Comparison of ENCODE assay signal across 9 mouse cellular contexts in genomic region chr16:46022189-46022928, GRCm38 (mm10). TPM values are rescaled to one million over a fixed set of nuclear protein-coding genes. Genes with fewer than 3 reads are reported as not detected.
DNase-seq lines count a peak whose midpoint lies in the region; ATAC-seq and TF ChIP-seq lines count a peak whose summit lies in the region.
"Had no signal": no experiment of that assay in that cellular context is flagged by ENCODE, and none has a peak within 500 bp of the region (broad histone marks: within the 10 kb centered on the region; RNA-seq: fewer than 3 reads in every experiment).

No protein-coding gene starts in this region.

- no peaks in the 10 kb centered on the region for H3K4me1 ChIP-seq in ES-E14 (ENCODE audit: control insufficient read depth in 2 of 2, insufficient read depth in 2 of 2, low read length in 2 of 2, poor library complexity in 1 of 2)
- H3K4me1 ChIP-seq in bone marrow macrophage, adult 2 months (ENCODE audit: control insufficient read depth, insufficient read depth, low read length) = no peaks in the 10 kb centered on the region
- no peaks in the 10 kb centered on the region for H3K4me1 ChIP-seq in embryonic fibroblast, embryonic 13.5 days (ENCODE audit: control insufficient read depth, insufficient read depth, low read length)
- no peaks in the 10 kb centered on the region for H3K4me1 ChIP-seq in lung, embryonic 16.5 days (replicated peaks; ENCODE audit: control insufficient read depth, insufficient read depth, low read length)

- H3K4me3 ChIP-seq in ES-E14 (ENCODE audit: insufficient read depth in 1 of 2, low read depth in 1 of 2, low read length in 2 of 2, poor library complexity in 1 of 2, severe bottlenecking in 1 of 2) = no peak overlapping the region
- no peak overlapping the region for H3K4me3 ChIP-seq in bone marrow macrophage, adult 2 months (ENCODE audit: insufficient read depth, low read length)
- H3K4me3 ChIP-seq in embryonic fibroblast, embryonic 13.5 days (ENCODE audit: insufficient read depth, low read length) = no peak overlapping the region
- H3K4me3 ChIP-seq in lung, embryonic 16.5 days (ENCODE audit: low read length) = no peak overlapping the region
- H3K4me3 ChIP-seq: limb, embryonic 15.5 days had no signal

- no peak for TF ChIP-seq POLR2A in bone marrow macrophage, adult 2 months (IDR thresholded peaks at IDR 0.05; ENCODE audit: borderline replicate concordance, low read depth, low read length)
- TF ChIP-seq POLR2A in embryonic fibroblast, embryonic 13.5 days (IDR thresholded peaks at IDR 0.05; ENCODE audit: low read depth, low read length) = no peak

- no peak overlapping the region for H3K9ac ChIP-seq in ES-E14 (ENCODE audit: insufficient read depth, low read depth, low read length, poor library complexity, severe bottlenecking)
- no peak overlapping the region for H3K9ac ChIP-seq in lung, embryonic 16.5 days (ENCODE audit: low read length)
- H3K9ac ChIP-seq: limb, embryonic 15.5 days had no signal

- 37% methylated on average over 5 of the region's 5 CpGs for WGBS in lung, embryonic 16.5 days

- H3K27ac ChIP-seq in ES-E14 (ENCODE audit: insufficient read depth, low read depth, low read length, poor library complexity, severe bottlenecking) = no peak overlapping the region
- H3K27ac ChIP-seq in bone marrow macrophage, adult 2 months (ENCODE audit: insufficient read depth, low read depth, low read length) = no peak overlapping the region
- H3K27ac ChIP-seq in embryonic fibroblast, embryonic 13.5 days (ENCODE audit: insufficient read depth, low read length) = no peak overlapping the region
- H3K27ac ChIP-seq in lung, embryonic 16.5 days (ENCODE audit: low read length) = no peak overlapping the region
- H3K27ac ChIP-seq: limb, embryonic 15.5 days had no signal

- DNase-seq in ES-E14 (ENCODE audit: low read depth, low spot score) = no peak
- peak; percentile 72 for DNase-seq in heart, postnatal 10 days
- peak; percentile 63 to 74 for DNase-seq in kidney, postnatal 36 days
- peak; percentile 27 for DNase-seq in ovary, postnatal 14 days (ENCODE audit: low spot score)

- no peaks in the 10 kb centered on the region for H3K27me3 ChIP-seq in lung, embryonic 16.5 days (ENCODE audit: control insufficient read depth, insufficient read depth, low read depth, low read length)
- H3K27me3 ChIP-seq: limb, embryonic 15.5 days had no signal

- peak; percentile 64 for ATAC-seq in lung, embryonic 16.5 days (ENCODE audit: low read depth)
- no peak for ATAC-seq in erythroid progenitor cell, adult 5-6 weeks (replicated peaks; ENCODE audit: low FRiP score, poor library complexity, severe bottlenecking)

- no peak overlapping the region for H3K4me2 ChIP-seq in lung, embryonic 16.5 days (ENCODE audit: low read depth, low read length)
- H3K4me2 ChIP-seq: limb, embryonic 15.5 days had no signal

- H3K9me3 ChIP-seq in ES-E14 (ENCODE audit: control insufficient read depth, insufficient read depth, low read depth, low read length) = no peaks in the 10 kb centered on the region
- no peaks in the 10 kb centered on the region for H3K9me3 ChIP-seq in lung, embryonic 16.5 days (ENCODE audit: control insufficient read depth, low read length)
- H3K9me3 ChIP-seq: limb, embryonic 15.5 days had no signal

- H3K36me3 ChIP-seq in ES-E14 (ENCODE audit: control insufficient read depth, insufficient read depth, low read length, poor library complexity, severe bottlenecking) = no peaks in the 10 kb centered on the region
- H3K36me3 ChIP-seq in lung, embryonic 16.5 days (ENCODE audit: control insufficient read depth, insufficient read depth, low read length) = no peaks in the 10 kb centered on the region
- H3K36me3 ChIP-seq: limb, embryonic 15.5 days had no signal

- in situ Hi-C loops in ES-E14 (cut with MboI; ENCODE audit: low sequenced_read_pairs in 2 of 2, unreplicated experiment in 2 of 2) = no loop called here

- intact Hi-C loops in heart, postnatal 10 days (cut with DNase I) = loop anchor here (2.0 to 5.0 kb wide), 3 partner anchors 32 to 338 kb away; no protein-coding TSS in a partner anchor

- TF ChIP-seq CTCF in bone marrow macrophage, adult 2 months (IDR thresholded peaks at IDR 0.05; ENCODE audit: low read depth, low read length) = peak; percentile 51
- peak; percentile 39; the same call in 1 of the 2 replicates for TF ChIP-seq CTCF in embryonic fibroblast, embryonic 13.5 days (IDR thresholded peaks at IDR 0.05; ENCODE audit: borderline replicate concordance, insufficient read depth, low read length)

TF ChIP-seq in ES-E14, 5 proteins besides CTCF, POLR2A, EP300 and RAD21:
- no peak for TF ChIP-seq HCFC1 (IDR thresholded peaks at IDR 0.05; ENCODE audit: borderline replicate concordance, insufficient read depth, low read length)
- peak; percentile 59; the same call in 1 of the 2 replicates for TF ChIP-seq ZC3H11A (IDR thresholded peaks at IDR 0.05; ENCODE audit: borderline replicate concordance, low read depth, low read length)

RNA-seq across cellular contexts. Expression of gene Plcxd2, which starts 12.3 kb away (rescaled TPM):
- 2.3 and 3.3 TPM in 2 replicates for total RNA-seq in ES-E14 (2012; rRNA removed)
- 0.56 and 0.86 TPM in 2 replicates for polyA plus RNA-seq in bone marrow macrophage, adult 2 months (2012; ENCODE audit: insufficient read depth, insufficient read length, missing spikeins)
- polyA plus RNA-seq in embryonic fibroblast, embryonic 13.5 days (2011; ENCODE audit: insufficient read length, low read depth, missing spikeins) = 7.5 and 8.9 TPM in 2 replicates
- total RNA-seq in heart, postnatal 10 days (2021) = under 1 TPM; 0.19 to 0.27 TPM
- 0.93 and 1.1 TPM in 2 replicates for polyA plus RNA-seq in lung, embryonic 16.5 days (2015; fragmentation: Nextera tagmentation; extraction: Ambion mirVana)
- total RNA-seq in erythroid progenitor cell, adult 5-6 weeks (2015; ENCODE audit: low replicate concordance) = 0.42 and 0.72 TPM in 2 replicates
- total RNA-seq in erythroid progenitor cell, adult 5-6 weeks (2017; ENCODE audit: low replicate concordance) = 0.39 and 0.83 TPM in 2 replicates
